In the genomic region with DNA sequence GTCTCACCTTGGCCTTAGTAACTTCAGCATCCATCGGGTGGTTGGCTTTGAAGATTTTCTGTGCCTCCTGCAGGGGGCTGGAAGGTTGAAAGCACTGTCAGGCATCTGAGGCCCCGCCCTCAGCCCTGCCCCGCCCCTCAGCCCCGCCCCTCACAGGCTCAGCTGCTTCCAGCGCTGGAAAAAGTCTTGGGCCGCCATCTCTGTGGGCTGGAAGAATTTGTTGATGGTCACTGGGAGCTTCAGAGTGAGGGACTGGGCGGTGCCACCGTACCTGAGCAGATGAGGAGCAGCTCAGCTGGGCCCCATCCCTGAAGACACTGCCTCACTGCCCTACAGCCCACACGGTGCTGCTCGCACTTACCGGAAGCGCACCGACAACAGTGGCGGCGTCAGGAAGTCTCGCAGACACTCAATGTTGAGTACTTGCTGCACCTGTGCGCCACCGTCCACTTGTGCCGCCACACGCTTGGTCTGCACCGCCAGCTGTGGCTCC, we compare ENCODE assay signal across 8 mouse cellular contexts. TPM values are rescaled to one million over a fixed set of nuclear protein-coding genes. Genes with fewer than 3 reads are reported as not detected.
DNase-seq lines count a peak whose midpoint lies in the region; ATAC-seq lines count a peak whose summit lies in the region.

No protein-coding gene starts in this region.

- H3K9me3 ChIP-seq in forebrain, embryonic 15.5 days = no peaks in the 10 kb centered on the region

- H3K4me1 ChIP-seq in forebrain, embryonic 15.5 days = peaks cover 36% of the 10 kb centered on the region

- H3K36me3 ChIP-seq in forebrain, embryonic 15.5 days = peaks cover 55% of the 10 kb centered on the region

- DNase-seq in gastrocnemius, postnatal 10 days = peak; percentile 44
- DNase-seq in gastrocnemius, postnatal 4 days (ENCODE audit: low spot score in 2 of 2) = no peak
- DNase-seq in T-cell, adult 2 months (ENCODE audit: low spot score) = peak; percentile 59
- peak; percentile 74 to 84 for DNase-seq in kidney, postnatal 4 days
- DNase-seq in mesoderm, embryonic 11.5 days (ENCODE audit: low read depth, low spot score) = peak; percentile 68
- peak; percentile 68 for DNase-seq in testis, postnatal 10 days (ENCODE audit: low spot score)
- no peak for DNase-seq in left cerebral cortex, postnatal 4 days

- intact Hi-C loops in left cerebral cortex, postnatal 4 days (cut with DNase I) = no loop called here

- 12% methylated on average over 21 of the region's 21 CpGs for WGBS in forebrain, embryonic 15.5 days

- H3K9ac ChIP-seq in forebrain, embryonic 15.5 days (replicated peaks) = no peak overlapping the region

- no peaks in the 10 kb centered on the region for H3K27me3 ChIP-seq in forebrain, embryonic 15.5 days

- peak overlapping the region; percentile 36 for H3K4me2 ChIP-seq in forebrain, embryonic 15.5 days (replicated peaks)

- 0 out of 2 replicates have a peak overlapping the region, but pooled peaks have one; percentile 19 for H3K4me3 ChIP-seq in forebrain, embryonic 15.5 days

- ATAC-seq in forebrain, embryonic 15.5 days (replicated peaks) = peak; percentile 24; the same call in 1 of the 2 replicates

- peak overlapping the region; percentile 37 for H3K27ac ChIP-seq in forebrain, embryonic 15.5 days (replicated peaks)

RNA-seq across cellular contexts. Expression of gene Fuz, which starts 5.4 kb away (rescaled TPM):
- 10 to 100 TPM; 15.0 to 18.1 TPM for total RNA-seq in gastrocnemius, postnatal 10 days (2021)
- 10 to 100 TPM; 16.1 to 18.4 TPM for total RNA-seq in gastrocnemius, postnatal 4 days (2021)
- 20.6 and 22.1 TPM in 2 replicates for polyA plus RNA-seq in forebrain, embryonic 15.5 days (2015; fragmentation: Nextera tagmentation; extraction: Ambion mirVana)
- total RNA-seq in left cerebral cortex, postnatal 4 days (2021) = 10 to 100 TPM; 10.5 to 13.1 TPM

RNA-seq across cellular contexts. Expression of gene Med25, which starts 8.8 kb away (rescaled TPM):
- 10 to 100 TPM; 44.7 to 53.5 TPM for total RNA-seq in gastrocnemius, postnatal 10 days (2021)
- total RNA-seq in gastrocnemius, postnatal 4 days (2021) = 10 to 100 TPM; 63.8 to 67.6 TPM
- 164 and 166 TPM in 2 replicates for polyA plus RNA-seq in forebrain, embryonic 15.5 days (2015; fragmentation: Nextera tagmentation; extraction: Ambion mirVana)
- total RNA-seq in left cerebral cortex, postnatal 4 days (2021) = 100 to 1,000 TPM; 117 to 122 TPM

RNA-seq across cellular contexts. Expression of gene Ap2a1, which starts 28.0 kb away (rescaled TPM):
- 10 to 100 TPM; 59.0 to 65.0 TPM for total RNA-seq in gastrocnemius, postnatal 10 days (2021)
- total RNA-seq in gastrocnemius, postnatal 4 days (2021) = 10 to 100 TPM; 84.8 to 88.9 TPM
- polyA plus RNA-seq in forebrain, embryonic 15.5 days (2015; fragmentation: Nextera tagmentation; extraction: Ambion mirVana) = 105 and 107 TPM in 2 replicates
- total RNA-seq in left cerebral cortex, postnatal 4 days (2021) = 100 to 1,000 TPM; 232 to 258 TPM

RNA-seq across cellular contexts. Expression of gene Ptov1, which starts 31.7 kb away (rescaled TPM):
- 100 to 1,000 TPM; 210 to 216 TPM for total RNA-seq in gastrocnemius, postnatal 10 days (2021)
- total RNA-seq in gastrocnemius, postnatal 4 days (2021) = 100 to 1,000 TPM; 332 to 346 TPM
- 583 and 618 TPM in 2 replicates for polyA plus RNA-seq in forebrain, embryonic 15.5 days (2015; fragmentation: Nextera tagmentation; extraction: Ambion mirVana)
- 100 to 1,000 TPM; 423 to 428 TPM for total RNA-seq in left cerebral cortex, postnatal 4 days (2021)

RNA-seq across cellular contexts. Expression of gene Tsks, which starts 41.7 kb away (rescaled TPM):
- total RNA-seq in gastrocnemius, postnatal 10 days (2021) = not detected
- not detected for total RNA-seq in gastrocnemius, postnatal 4 days (2021)
- not detected in 2 replicates for polyA plus RNA-seq in forebrain, embryonic 15.5 days (2015; fragmentation: Nextera tagmentation; extraction: Ambion mirVana)
- not detected for total RNA-seq in left cerebral cortex, postnatal 4 days (2021)

Comparison
In these comparisons a context has a peak if more than half of its experiments do, and no peak if none do; other contexts are left out.
1. DNase-seq: peak in gastrocnemius, postnatal 10 days (single experiment), T-cell, adult 2 months (single experiment), kidney, postnatal 4 days (2 of 2), mesoderm, embryonic 11.5 days (single experiment) and testis, postnatal 10 days (single experiment); none in gastrocnemius, postnatal 4 days (0 of 2) and left cerebral cortex, postnatal 4 days (single experiment).